Mouse (Mus musculus) lung, postnatal 0 days (tissue): Measurements from ENCODE around the gene Brwd3.

Experiments
- CTCF ChIP-seq: IDR thresholded peaks from 2 replicates; pipeline ENCODE4 v1.5.1; 2016; ENCODE audit warnings: antibody characterized with exemption, mild to moderate bottlenecking
- EP300 ChIP-seq: IDR thresholded peaks from 2 replicates; pipeline ENCODE4 v1.6.1; 2016; ENCODE audit warnings: antibody characterized with exemption, mild to moderate bottlenecking, control low read depth

- TF ChIP-seq EP300 (no peak), CTCF (no peak)
Observed at GRCm38 (mm10) chrX:108842705-108843104, 8.5 kb upstream of the Brwd3 start.
